Mouse (Mus musculus): Measurements from ENCODE around the gene Aldh1a1.

- TF ChIP-seq CTCF (conservative IDR thresholded peaks at IDR 0.05; ENCODE audit: insufficient read depth, insufficient read length, low read depth, low read length), result no peak
- no peak for TF ChIP-seq POLR2A (IDR thresholded peaks at IDR 0.05; ENCODE audit: low read depth, low read length)
These were observed 160.7 kb downstream of the Aldh1a1 start for GRCm38 (mm10) chr19:20653082-20653676.

Data from kidney, adult 2 months (tissue).